Mouse (Mus musculus): ENCODE results near the gene Gata2. TPM values are rescaled to one million over a fixed set of nuclear protein-coding genes. Genes with fewer than 3 reads are reported as not detected.

Gata2 gene
- polyA plus RNA-seq, 1 experiment from 2014 or later = 3.3 TPM

- H3K9ac ChIP-seq (replicated peaks; ENCODE audit: low read depth, low read length) = no peak overlapping the region
- no peaks in the 10 kb centered on the region for H3K36me3 ChIP-seq (ENCODE audit: control insufficient read depth, insufficient read depth, low read length)
- H3K27me3 ChIP-seq (ENCODE audit: control insufficient read depth, insufficient read depth, low read length) = peaks cover 38% of the 10 kb centered on the region
- peaks cover 5% of the 10 kb centered on the region; the same call in 1 of the 2 replicates for H3K4me1 ChIP-seq (ENCODE audit: control insufficient read depth, insufficient read depth, low read length)
- no peak overlapping the region for H3K4me3 ChIP-seq (ENCODE audit: low read depth, low read length)
- no peak overlapping the region for H3K27ac ChIP-seq (ENCODE audit: low read length)
- no peak overlapping the region for H3K4me2 ChIP-seq (replicated peaks; ENCODE audit: low read depth, low read length)
- no peak for ATAC-seq (ENCODE audit: insufficient number of reproducible peaks, insufficient read depth, low FRiP score, low read depth)
- H3K9me3 ChIP-seq (ENCODE audit: control insufficient read depth, low read depth, low read length) = no peaks in the 10 kb centered on the region
- 91% methylated on average over 10 of the region's 10 CpGs for WGBS
Measured at GRCm38 (mm10) chr6:88207403-88208033, 13.8 kb downstream of the Gata2 start.

- Histone ChIP-seq H3K9me3 (ENCODE audit: control insufficient read depth, low read depth, low read length) (no peaks in the 10 kb centered on the region), H3K27ac (ENCODE audit: low read length) (no peak overlapping the region), H3K4me3 (ENCODE audit: low read depth, low read length) (no peak overlapping the region), H3K36me3 (ENCODE audit: control insufficient read depth, insufficient read depth, low read length) (no peaks in the 10 kb centered on the region), H3K4me1 (ENCODE audit: control insufficient read depth, insufficient read depth, low read length) (peaks cover 4% of the 10 kb centered on the region; the same call in 1 of the 2 replicates), H3K9ac (replicated peaks; ENCODE audit: low read depth, low read length) (no peak overlapping the region), H3K27me3 (ENCODE audit: control insufficient read depth, insufficient read depth, low read length) (peaks cover 35% of the 10 kb centered on the region), H3K4me2 (replicated peaks; ENCODE audit: low read depth, low read length) (no peak overlapping the region)
- WGBS = 91% methylated on average over 3 of the region's 3 CpGs
- no peak for ATAC-seq (ENCODE audit: insufficient number of reproducible peaks, insufficient read depth, low FRiP score, low read depth)
Measured at GRCm38 (mm10) chr6:88208321-88208720, 14.6 kb downstream of the Gata2 start.

DNA sequence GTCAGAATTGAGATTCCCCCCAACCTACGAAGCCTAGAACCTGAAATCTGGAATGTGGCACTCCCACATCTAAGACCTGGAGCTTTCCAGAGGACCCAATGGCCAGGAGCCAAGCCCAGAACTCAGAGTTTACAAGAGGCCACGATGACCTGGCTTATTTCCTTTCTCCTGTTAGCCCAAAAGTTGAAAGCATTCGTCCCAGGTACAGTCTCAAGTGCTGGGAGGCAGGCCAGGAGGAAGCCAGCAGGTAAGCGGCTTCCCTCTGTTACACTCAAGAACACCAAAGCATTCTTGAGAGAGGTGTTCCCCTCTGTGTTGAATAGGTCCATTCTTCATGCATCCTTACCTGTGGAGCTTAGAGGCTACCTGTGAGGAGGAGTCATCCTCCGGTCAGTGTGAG lies 15.8 kb downstream of the Gata2 start:
- Histone ChIP-seq H3K9me3 (ENCODE audit: control insufficient read depth, low read depth, low read length) (no peaks in the 10 kb centered on the region), H3K4me3 (ENCODE audit: low read depth, low read length) (no peak overlapping the region), H3K27ac (ENCODE audit: low read length) (no peak overlapping the region), H3K27me3 (ENCODE audit: control insufficient read depth, insufficient read depth, low read length) (peaks cover 24% of the 10 kb centered on the region), H3K4me1 (ENCODE audit: control insufficient read depth, insufficient read depth, low read length) (no peaks in the 10 kb centered on the region), H3K9ac (replicated peaks; ENCODE audit: low read depth, low read length) (no peak overlapping the region), H3K36me3 (ENCODE audit: control insufficient read depth, insufficient read depth, low read length) (no peaks in the 10 kb centered on the region), H3K4me2 (replicated peaks; ENCODE audit: low read depth, low read length) (no peak overlapping the region)
- 71% methylated on average over 5 of the region's 5 CpGs for WGBS
- no peak for ATAC-seq (ENCODE audit: insufficient number of reproducible peaks, insufficient read depth, low FRiP score, low read depth)

DNA sequence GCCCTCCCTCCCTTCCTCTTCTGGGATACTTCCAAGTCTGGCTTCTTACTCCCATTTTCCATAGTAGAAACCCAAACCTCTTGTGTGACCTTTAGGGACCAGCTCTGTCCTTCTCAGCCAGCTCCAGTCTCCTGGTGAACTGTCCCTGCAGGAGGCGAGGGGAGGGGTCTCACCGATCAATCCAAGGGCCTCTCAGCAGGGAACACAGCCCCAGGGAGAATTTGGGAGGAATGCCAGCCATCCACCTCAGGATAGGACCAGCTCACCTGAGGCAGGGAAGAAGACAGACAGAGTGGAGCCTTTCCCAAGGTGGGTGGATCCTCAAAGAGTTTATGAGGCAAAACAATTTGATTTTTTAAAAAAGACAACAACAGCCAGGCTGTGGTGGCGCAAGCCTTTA lies 16.5 kb downstream of the Gata2 start:
- no peak overlapping the region for H3K4me3 ChIP-seq (ENCODE audit: low read depth, low read length)
- no peak overlapping the region for H3K27ac ChIP-seq (ENCODE audit: low read length)

DNA sequence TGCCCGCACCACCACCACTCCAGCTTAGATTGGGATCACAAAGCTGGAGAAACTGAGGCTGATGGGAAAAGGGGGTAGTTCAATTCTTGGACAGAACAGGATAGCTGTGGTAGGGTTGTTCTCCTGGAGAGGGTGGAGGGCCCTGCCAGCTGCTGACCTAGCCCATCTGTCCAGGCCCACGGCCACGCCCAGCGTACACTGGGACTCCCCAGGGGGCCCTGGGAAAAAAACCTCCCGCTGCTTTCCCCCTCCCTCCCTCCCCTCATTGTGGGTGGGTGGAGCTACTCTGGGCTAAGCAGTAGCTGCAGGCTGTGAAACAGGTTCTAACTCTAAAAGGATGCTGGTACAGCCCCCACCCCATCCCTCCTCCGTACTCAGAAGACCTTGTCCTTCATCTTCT lies 22.1 kb downstream of the Gata2 start:
- WGBS = 43% methylated on average over 6 of the region's 6 CpGs
- H3K4me1 ChIP-seq (ENCODE audit: control insufficient read depth, insufficient read depth, low read length) = no peaks in the 10 kb centered on the region
- H3K27me3 ChIP-seq (ENCODE audit: control insufficient read depth, insufficient read depth, low read length) = no peaks in the 10 kb centered on the region
- H3K27ac ChIP-seq (ENCODE audit: low read length) = no peak overlapping the region
- no peak overlapping the region for H3K4me3 ChIP-seq (ENCODE audit: low read depth, low read length)
- no peak overlapping the region for H3K4me2 ChIP-seq (replicated peaks; ENCODE audit: low read depth, low read length)
- H3K9ac ChIP-seq (replicated peaks; ENCODE audit: low read depth, low read length) = no peak overlapping the region
- no peaks in the 10 kb centered on the region; the same call in 1 of the 2 replicates for H3K9me3 ChIP-seq (ENCODE audit: control insufficient read depth, low read depth, low read length)
- H3K36me3 ChIP-seq (ENCODE audit: control insufficient read depth, insufficient read depth, low read length) = no peaks in the 10 kb centered on the region
- ATAC-seq (ENCODE audit: insufficient number of reproducible peaks, insufficient read depth, low FRiP score, low read depth) = no peak

More for the DNA sequence above, 16.5 kb downstream of the Gata2 start:
- Histone ChIP-seq H3K9me3 (ENCODE audit: control insufficient read depth, low read depth, low read length) (no peaks in the 10 kb centered on the region), H3K36me3 (ENCODE audit: control insufficient read depth, insufficient read depth, low read length) (no peaks in the 10 kb centered on the region), H3K4me1 (ENCODE audit: control insufficient read depth, insufficient read depth, low read length) (no peaks in the 10 kb centered on the region), H3K27me3 (ENCODE audit: control insufficient read depth, insufficient read depth, low read length) (peaks cover 16% of the 10 kb centered on the region), H3K9ac (replicated peaks; ENCODE audit: low read depth, low read length) (no peak overlapping the region), H3K4me2 (replicated peaks; ENCODE audit: low read depth, low read length) (no peak overlapping the region)
- ATAC-seq (ENCODE audit: insufficient number of reproducible peaks, insufficient read depth, low FRiP score, low read depth) = no peak
- 59% methylated on average over 3 of the region's 3 CpGs for WGBS

DNA sequence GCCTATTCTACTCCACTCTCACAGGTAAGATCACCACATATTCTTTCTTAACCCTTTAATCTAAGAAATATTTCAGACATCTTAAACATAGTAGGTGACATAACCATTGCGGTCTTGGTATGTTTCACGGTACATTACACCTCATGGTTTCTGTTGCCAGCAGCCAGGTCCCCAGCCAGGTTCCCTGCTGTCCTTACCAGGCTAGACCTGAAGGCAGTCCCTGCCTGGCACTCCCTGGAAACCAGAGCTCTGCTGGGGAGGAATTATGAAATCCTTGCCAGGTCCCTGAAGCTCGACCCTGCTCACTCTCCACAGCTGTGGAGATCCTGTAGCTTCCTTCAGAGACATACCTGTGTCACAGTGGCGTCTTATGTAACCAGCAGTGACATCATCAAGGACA lies 22.5 kb downstream of the Gata2 start:
- no peak overlapping the region for H3K4me2 ChIP-seq (replicated peaks; ENCODE audit: low read depth, low read length)
- H3K4me3 ChIP-seq (ENCODE audit: low read depth, low read length) = no peak overlapping the region
- no peaks in the 10 kb centered on the region for H3K4me1 ChIP-seq (ENCODE audit: control insufficient read depth, insufficient read depth, low read length)
- no peak overlapping the region for H3K9ac ChIP-seq (replicated peaks; ENCODE audit: low read depth, low read length)
- no peaks in the 10 kb centered on the region for H3K36me3 ChIP-seq (ENCODE audit: control insufficient read depth, insufficient read depth, low read length)
- H3K27me3 ChIP-seq (ENCODE audit: control insufficient read depth, insufficient read depth, low read length) = no peaks in the 10 kb centered on the region
- H3K27ac ChIP-seq (ENCODE audit: low read length) = no peak overlapping the region
- no peaks in the 10 kb centered on the region; the same call in 1 of the 2 replicates for H3K9me3 ChIP-seq (ENCODE audit: control insufficient read depth, low read depth, low read length)
- ATAC-seq (ENCODE audit: insufficient number of reproducible peaks, insufficient read depth, low FRiP score, low read depth) = no peak
- 75% methylated on average over 4 of the region's 4 CpGs for WGBS

GRCm38 (mm10) chr6:88219094-88219493 lies 25.4 kb downstream of the Gata2 start:
- 13% methylated on average over 4 of the region's 4 CpGs for WGBS
- no peak overlapping the region for H3K4me3 ChIP-seq (ENCODE audit: low read depth, low read length)
- ATAC-seq (ENCODE audit: insufficient number of reproducible peaks, insufficient read depth, low FRiP score, low read depth) = no peak

GRCm38 (mm10) chr6:88221968-88222367 lies 28.3 kb downstream of the Gata2 start, which contains the start of gene Dnajb8:
TSS of gene Dnajb8 (plus strand) at chr6:88222268.
- H3K4me1 ChIP-seq (ENCODE audit: control insufficient read depth, insufficient read depth, low read length) = no peaks in the 10 kb centered on the region
- no peak within 1 kb of the TSS for H3K4me3 ChIP-seq (ENCODE audit: low read depth, low read length)
- ATAC-seq (ENCODE audit: insufficient number of reproducible peaks, insufficient read depth, low FRiP score, low read depth) = no peak
- H3K4me2 ChIP-seq (replicated peaks; ENCODE audit: low read depth, low read length) = no peak within 1 kb of the TSS
- no peaks in the 10 kb centered on the region; the same call in 1 of the 2 replicates for H3K9me3 ChIP-seq (ENCODE audit: control insufficient read depth, low read depth, low read length)
- no peak within 1 kb of the TSS for H3K27ac ChIP-seq (ENCODE audit: low read length)
- H3K9ac ChIP-seq (replicated peaks; ENCODE audit: low read depth, low read length) = no peak within 1 kb of the TSS
- no peaks in the 10 kb centered on the region for H3K36me3 ChIP-seq (ENCODE audit: control insufficient read depth, insufficient read depth, low read length)
- WGBS = 45% methylated on average over 10 of the region's 10 CpGs
- H3K27me3 ChIP-seq (ENCODE audit: control insufficient read depth, insufficient read depth, low read length) = no peaks in the 10 kb centered on the region

More at GRCm38 (mm10) chr6:88219094-88219493, 25.4 kb downstream of the Gata2 start:
- Histone ChIP-seq H3K36me3 (ENCODE audit: control insufficient read depth, insufficient read depth, low read length) (no peaks in the 10 kb centered on the region), H3K9ac (replicated peaks; ENCODE audit: low read depth, low read length) (no peak overlapping the region), H3K4me2 (replicated peaks; ENCODE audit: low read depth, low read length) (no peak overlapping the region), H3K27ac (ENCODE audit: low read length) (no peak overlapping the region), H3K4me1 (ENCODE audit: control insufficient read depth, insufficient read depth, low read length) (no peaks in the 10 kb centered on the region), H3K27me3 (ENCODE audit: control insufficient read depth, insufficient read depth, low read length) (no peaks in the 10 kb centered on the region), H3K9me3 (ENCODE audit: control insufficient read depth, low read depth, low read length) (no peaks in the 10 kb centered on the region; the same call in 1 of the 2 replicates)

DNA sequence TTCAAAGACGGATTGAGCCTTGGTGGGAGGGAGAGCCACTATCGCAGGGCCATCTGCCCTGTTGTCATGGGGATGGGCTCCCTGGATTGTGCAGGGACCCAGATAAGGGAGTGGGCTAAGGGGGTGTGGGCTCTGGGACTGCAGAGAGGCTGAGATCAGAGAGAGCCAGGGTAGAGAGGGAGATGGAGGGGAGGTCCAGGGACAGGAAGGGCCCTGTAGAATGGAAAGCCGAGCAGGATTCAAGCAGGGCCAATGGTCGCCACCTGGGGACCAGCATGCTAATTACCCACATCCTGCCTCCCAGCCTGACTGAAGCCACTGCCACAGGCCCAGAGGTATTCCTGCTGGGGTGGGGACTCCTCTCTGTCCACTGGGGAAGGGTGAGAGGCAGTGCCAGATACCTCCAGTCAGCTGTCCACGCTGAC lies 32.9 kb downstream of the Gata2 start:
- Histone ChIP-seq H3K4me2 (replicated peaks; ENCODE audit: low read depth, low read length) (no peak overlapping the region), H3K9ac (replicated peaks; ENCODE audit: low read depth, low read length) (no peak overlapping the region), H3K27me3 (ENCODE audit: control insufficient read depth, insufficient read depth, low read length) (no peaks in the 10 kb centered on the region), H3K36me3 (ENCODE audit: control insufficient read depth, insufficient read depth, low read length) (no peaks in the 10 kb centered on the region), H3K4me1 (ENCODE audit: control insufficient read depth, insufficient read depth, low read length) (no peaks in the 10 kb centered on the region), H3K27ac (ENCODE audit: low read length) (no peak overlapping the region), H3K9me3 (ENCODE audit: control insufficient read depth, low read depth, low read length) (no peaks in the 10 kb centered on the region), H3K4me3 (ENCODE audit: low read depth, low read length) (no peak overlapping the region)
- no peak for ATAC-seq (ENCODE audit: insufficient number of reproducible peaks, insufficient read depth, low FRiP score, low read depth)
- 29% methylated on average over 5 of the region's 5 CpGs for WGBS

Data from stomach, embryonic 14.5 days (tissue).